Mouse (Mus musculus) T-helper 17 cell (primary cell): Measurements from ENCODE around the gene Olfr1106.

ENCODE experiments used
- in situ Hi-C, 2 experiments: fragments of 300-600 bp; cut with MboI, MseI; formaldehyde crosslinking; loops; 1 replicate in 1 of 2; 2 replicates in 1 of 2; pipeline ENCODE4 v1.15.1; 2025; ENCODE audit warnings: high pct_unique_total_duplicates in 2 of 2

Olfr1106 gene

DNA sequence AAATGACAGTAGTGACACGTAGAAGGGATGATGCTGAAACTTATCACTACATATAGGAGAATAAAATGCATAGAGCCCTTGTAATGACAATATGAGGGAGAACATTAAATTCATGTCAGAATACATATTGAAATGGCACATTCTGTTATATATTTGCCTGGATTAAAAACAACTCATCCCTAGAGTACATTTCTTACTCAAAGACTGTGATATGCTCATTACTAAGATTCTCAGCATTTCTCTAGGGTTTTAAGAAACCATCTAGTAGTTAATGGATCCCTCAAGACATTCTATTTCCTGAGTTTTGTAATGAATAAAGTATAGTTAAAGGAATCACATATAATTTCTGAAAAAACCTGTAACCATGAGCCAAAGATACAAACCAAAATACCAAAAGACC is at the start of gene Olfr1106:
Gene Olfr1106, minus strand, starts transcription at position 101 of the 400 bp plus-strand sequence.
- in situ Hi-C loops, result no loop called here

DNA sequence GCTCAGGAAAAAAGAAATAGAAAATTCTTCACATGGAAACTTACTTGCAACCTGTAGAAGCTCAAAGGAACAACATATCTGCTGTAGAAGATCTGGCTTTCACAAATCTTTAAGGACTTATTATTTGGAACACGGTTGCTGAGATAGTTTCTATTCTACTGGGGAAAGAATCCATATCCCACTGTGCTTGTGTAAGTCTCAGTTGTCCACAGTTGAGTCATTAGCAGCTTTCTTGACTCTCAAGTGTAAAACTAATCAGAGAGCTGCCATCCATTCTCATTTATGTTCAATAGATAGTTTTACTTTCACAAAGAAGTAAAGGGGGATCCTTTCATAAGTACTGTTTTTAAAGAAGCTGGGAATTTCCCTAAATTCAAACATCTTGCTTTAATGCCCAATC is 43.8 kb upstream of the Olfr1106 start, which contains the start of gene Olfr1109:
Gene Olfr1109, minus strand, starts transcription at position 101 of the 400 bp plus-strand sequence.
- in situ Hi-C loops, result no loop called here

DNA sequence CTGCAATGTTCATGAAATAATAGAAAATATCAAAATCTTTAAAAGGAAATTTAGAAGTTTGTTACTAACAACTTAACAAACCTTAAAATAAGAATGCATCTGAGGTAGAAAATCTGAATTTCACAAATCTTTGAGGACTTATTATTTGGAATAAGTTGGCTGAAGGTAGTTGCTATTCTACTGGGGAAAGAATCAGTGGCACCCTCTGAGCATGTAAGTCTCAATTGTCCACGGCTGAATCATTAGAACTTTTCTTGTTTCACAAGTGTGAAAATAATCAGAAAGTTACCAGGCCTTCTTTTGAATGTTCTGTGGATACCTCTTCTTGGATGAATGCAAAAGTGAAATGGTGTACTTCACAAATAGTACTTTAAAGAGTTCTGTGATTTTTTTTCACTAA is 23.6 kb upstream of the Olfr1106 start, which contains the start of gene Olfr1107:
Gene Olfr1107, minus strand, starts transcription at position 101 of the 400 bp plus-strand sequence.
- in situ Hi-C loops, result no loop called here

DNA sequence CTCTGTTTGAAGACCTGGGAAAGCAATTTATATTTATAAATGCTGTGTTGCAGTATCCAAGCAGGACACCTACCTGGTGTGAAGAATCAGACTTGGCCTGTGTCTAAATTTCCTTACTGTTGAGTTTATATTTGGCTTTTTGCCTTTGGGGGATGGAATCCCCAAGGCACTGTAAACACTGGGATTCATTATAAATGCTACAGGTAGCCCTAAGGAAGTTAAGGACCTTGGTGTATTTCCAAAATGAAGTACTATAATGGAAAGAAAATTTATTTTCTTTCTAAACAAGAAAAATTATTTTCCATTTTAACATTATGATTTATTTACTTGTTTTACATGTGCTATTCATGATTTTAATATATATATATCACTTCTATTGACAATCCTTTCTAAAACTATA is 15.6 kb downstream of the Olfr1106 start, which contains the start of gene Olfr1105:
Gene Olfr1105, minus strand, starts transcription at position 101 of the 400 bp plus-strand sequence.
- in situ Hi-C loops, result loop anchor here in 1 of 2 experiments (10.0 kb wide), 1 partner anchor 158 kb away; no protein-coding TSS in a partner anchor

DNA sequence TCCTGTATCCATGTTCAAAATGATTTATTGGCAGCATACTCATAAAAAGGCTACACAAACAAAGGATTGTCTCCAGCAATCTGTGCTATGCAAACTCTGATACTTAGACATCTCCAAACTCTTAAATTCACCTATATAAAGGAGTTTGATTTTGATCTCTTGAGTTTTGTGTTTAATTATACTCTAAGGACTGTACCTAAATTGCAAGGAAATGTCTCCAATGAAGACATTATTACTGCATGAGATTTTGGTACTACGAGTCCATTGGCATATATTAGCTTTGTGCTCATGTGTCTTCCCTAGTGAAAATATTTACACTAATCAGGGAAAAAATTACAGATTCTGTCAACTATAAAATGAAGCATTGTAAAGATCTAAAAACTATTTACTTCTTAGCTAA is 25.1 kb downstream of the Olfr1106 start, which contains the start of gene Olfr1104:
Gene Olfr1104, minus strand, starts transcription at position 101 of the 400 bp plus-strand sequence.
- in situ Hi-C loops, result no loop called here

DNA sequence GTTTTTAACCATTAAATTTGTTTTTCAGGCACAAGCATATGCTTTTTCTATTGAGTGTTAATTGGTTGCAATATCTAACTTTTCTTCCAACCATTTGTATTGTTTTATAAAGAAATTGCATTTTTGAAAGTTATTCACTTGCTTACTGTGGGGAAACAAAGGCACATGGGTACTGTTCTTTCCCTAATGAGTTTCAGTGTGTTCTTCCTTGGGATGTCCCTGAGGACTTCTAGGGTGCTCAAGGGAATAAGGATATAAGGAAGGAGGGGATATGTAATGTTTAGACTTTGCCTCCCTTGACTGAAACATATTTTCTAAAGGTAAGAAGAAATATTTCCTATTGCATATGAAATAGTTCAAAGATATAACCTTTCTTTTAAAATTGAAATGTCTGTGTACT is 54.0 kb downstream of the Olfr1106 start, which contains the start of gene Olfr1102:
Gene Olfr1102, plus strand, starts transcription at position 301 of the 400 bp plus-strand sequence.
- in situ Hi-C loops, result no loop called here
